Mouse (Mus musculus): ENCODE data around the gene Degs1.

GRCm38 (mm10) chr1:182280577-182280976, 2.0 kb downstream of the Degs1 start:
- TF ChIP-seq CTCF (IDR thresholded peaks at IDR 0.05) (no peak), EP300 (IDR thresholded peaks at IDR 0.05) (no peak)
